Mouse (Mus musculus) lung, adult 2 months (tissue): ENCODE data around the gene Ralgps2. TPM values are rescaled to one million over a fixed set of nuclear protein-coding genes. Genes with fewer than 3 reads are reported as not detected.

Source experiments
- DNase-seq: peaks from one replicate; pipeline ENCODE4 v3.0.0; 2022
- H3K4me1 ChIP-seq: fragments of 200-500 bp; 2 replicates; pipeline ENCODE4 v1.6.1; 2011; ENCODE audit warnings: low read length; ENCODE audit not compliant: control insufficient read depth, insufficient read depth
- H3K4me3 ChIP-seq: fragments of 200-500 bp; replicated peaks from 2 replicates; pipeline ENCODE3; 2011; ENCODE audit warnings: low read depth, mild to moderate bottlenecking, control low read depth, low read length; ENCODE audit errors: extremely low read depth
- CTCF ChIP-seq: fragments of 200-500 bp; IDR thresholded peaks from 2 replicates; pipeline ENCODE4 v1.5.1; 2011; ENCODE audit warnings: mild to moderate bottlenecking, low read length, control low read depth; ENCODE audit not compliant: insufficient read depth
- POLR2A ChIP-seq: fragments of 200-500 bp; IDR thresholded peaks from 2 replicates; pipeline ENCODE4 v1.6.1; 2011; ENCODE audit warnings: low read depth, mild to moderate bottlenecking, control low read depth, low read length, borderline replicate concordance; ENCODE audit errors: extremely low read depth
- WGBS: fragments of 180-500 bp; shearing (Covaris S2); methylation state at CpG from one replicate; pipeline ENCODE4 v1.1.7; 2018; 5-methylcytosine and 5-hydroxymethylcytosine counted together
- polyA plus RNA-seq: library from polyadenylated mRNA; depleted of rRNA; stranded (reverse); fragments of >200 nt; gene quantifications from 2 replicates; pipeline ENCODE4 v1.2.3, GENCODE M21; 2012

Ralgps2 gene
- polyA plus RNA-seq, 1 experiment, result 7.0 TPM

DNA sequence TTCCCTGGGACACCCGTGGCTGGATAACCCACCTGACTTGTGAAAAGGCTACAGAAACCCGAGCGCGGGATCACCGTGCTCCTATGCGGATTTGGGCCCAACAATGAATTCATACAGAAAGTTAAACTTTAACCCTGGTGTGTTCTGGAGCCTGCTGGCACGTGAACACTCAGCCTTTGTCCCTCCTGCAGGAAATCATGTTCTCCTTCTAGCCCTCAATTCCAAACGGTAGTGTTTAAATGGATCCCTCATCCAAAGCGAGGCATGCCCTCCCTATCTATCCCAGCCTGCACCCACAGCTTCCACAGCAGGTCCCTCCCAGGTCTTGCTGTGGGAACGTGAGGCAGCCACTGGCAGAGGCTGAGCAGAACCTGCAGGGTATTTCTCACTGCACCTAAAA, 131.1 kb downstream of the Ralgps2 start:
- 60% methylated on average over 10 of the region's 10 CpGs for WGBS
- no peak for TF ChIP-seq POLR2A
- TF ChIP-seq CTCF, result no peak
- Histone ChIP-seq H3K4me1 (no peaks in the 10 kb centered on the region), H3K4me3 (no peak overlapping the region)
- no peak for DNase-seq

DNA sequence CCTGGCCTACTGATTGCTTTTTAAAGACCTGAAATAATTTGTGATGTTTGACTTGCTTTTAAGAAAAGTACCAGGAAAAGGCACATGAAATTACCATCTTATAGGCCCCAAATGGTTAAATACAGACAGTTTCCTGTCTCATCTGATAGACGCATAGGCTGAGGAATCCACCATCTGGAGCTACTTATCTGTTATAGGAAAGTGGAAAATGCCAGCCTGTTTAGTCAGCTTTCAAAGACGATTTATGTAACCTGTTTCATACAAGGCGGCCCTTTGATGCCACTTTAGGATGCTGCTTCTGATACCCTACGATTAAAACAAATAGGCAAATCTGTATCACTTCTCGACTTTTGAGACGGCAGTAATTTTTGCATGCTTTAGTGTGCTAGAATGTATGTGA, 138.2 kb downstream of the Ralgps2 start:
- no peaks in the 10 kb centered on the region for H3K4me1 ChIP-seq
- TF ChIP-seq CTCF (no peak), POLR2A (no peak)
- 78% methylated on average over 6 of the region's 6 CpGs for WGBS
- DNase-seq, result no peak
- H3K4me3 ChIP-seq, result no peak overlapping the region

DNA sequence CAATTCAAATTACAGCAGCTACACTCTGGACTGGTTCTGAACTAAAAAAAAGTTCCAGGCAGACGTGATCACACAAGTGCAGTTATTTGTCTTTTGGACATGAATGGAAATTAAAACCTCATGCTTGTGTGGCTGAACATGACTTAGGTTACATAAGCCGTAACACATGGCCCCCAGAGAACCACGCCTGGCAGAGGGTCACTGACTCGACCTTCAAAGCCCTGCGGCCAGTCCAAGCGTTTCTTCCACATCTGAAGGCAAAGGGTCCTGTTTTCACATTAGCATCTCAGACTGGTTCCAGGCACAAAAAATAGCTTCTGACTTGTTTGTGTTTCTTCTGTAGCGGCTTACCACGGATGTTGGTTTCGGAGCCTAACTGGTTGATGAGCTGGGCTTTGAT, 143.2 kb downstream of the Ralgps2 start:
- TF ChIP-seq CTCF (no peak), POLR2A (no peak)
- no peak overlapping the region for H3K4me3 ChIP-seq
- WGBS, result 73% methylated on average over 9 of the region's 9 CpGs
- H3K4me1 ChIP-seq, result no peaks in the 10 kb centered on the region
- DNase-seq, result no peak

DNA sequence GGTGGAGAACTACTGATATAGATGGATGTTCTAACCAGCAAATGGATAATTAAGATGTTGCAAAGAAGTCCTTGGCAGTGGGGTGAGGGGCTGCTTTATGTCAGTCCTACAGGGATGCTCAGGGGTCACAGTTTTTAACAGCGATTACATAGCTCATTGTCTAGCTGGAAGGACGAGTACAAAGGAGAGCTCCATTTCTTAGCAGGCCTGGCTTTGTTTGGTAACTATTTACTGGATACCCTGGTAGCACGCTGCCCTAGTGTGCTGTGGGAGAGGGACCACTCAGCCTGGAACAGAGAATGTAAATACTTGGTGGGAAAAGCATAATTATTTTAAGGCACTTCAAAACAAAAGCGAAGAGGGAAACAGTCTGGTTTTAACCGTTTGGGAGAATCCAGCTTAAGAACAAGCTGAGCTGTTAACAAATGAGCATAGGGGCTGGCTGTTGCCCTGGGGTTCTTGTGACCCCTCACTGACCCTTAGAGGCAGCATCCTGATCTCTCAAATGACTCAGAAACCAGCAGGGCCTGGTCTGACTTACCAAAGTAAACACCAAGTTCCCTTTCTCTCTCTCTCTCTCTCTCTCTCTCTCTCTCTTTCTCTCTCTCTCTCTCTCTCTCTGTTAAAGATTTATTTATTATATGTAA, 149.5 kb downstream of the Ralgps2 start:
- 54% methylated on average over 5 of the region's 5 CpGs for WGBS
- DNase-seq, result no peak
- no peaks in the 10 kb centered on the region for H3K4me1 ChIP-seq
- no peak overlapping the region for H3K4me3 ChIP-seq
- no peak for TF ChIP-seq POLR2A
- no peak for TF ChIP-seq CTCF

DNA sequence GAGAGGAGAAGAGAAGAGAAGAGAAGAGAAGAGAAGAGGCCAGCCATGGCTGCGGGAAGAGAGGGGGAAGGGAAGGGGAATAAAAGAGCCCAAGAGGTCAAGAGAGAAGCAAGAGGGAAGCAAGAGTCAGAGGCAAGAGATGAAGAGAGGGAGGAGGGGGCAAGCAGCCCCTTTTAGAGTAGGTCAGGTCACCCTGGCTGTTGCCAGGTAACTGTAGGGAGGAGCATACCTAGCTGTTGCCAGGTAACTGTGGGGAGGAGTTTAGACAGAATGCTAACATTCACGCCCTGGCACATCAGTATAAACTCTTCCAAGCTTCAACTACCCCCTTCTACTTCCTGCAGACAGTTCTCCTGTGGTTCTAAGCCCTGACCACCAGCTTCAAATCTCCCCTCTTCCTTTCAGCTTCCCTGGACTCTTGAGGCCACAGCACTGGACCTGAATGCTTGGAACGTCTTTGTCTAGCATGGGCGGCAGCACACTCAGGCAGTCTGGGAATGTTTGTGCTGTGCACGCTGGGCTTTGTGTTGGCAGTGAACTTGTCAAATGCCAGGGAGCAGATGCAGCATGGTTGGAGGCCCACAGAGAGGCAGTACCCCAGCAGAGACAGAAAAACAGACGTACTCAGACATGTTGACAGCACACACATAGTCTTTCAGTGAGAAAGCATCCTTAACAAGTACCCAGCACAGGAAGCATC, 152.1 kb downstream of the Ralgps2 start:
- no peak for DNase-seq
- Histone ChIP-seq H3K4me1 (no peaks in the 10 kb centered on the region), H3K4me3 (no peak overlapping the region)
- 43% methylated on average over 6 of the region's 6 CpGs for WGBS
- no peak for TF ChIP-seq CTCF
- TF ChIP-seq POLR2A, result no peak

DNA sequence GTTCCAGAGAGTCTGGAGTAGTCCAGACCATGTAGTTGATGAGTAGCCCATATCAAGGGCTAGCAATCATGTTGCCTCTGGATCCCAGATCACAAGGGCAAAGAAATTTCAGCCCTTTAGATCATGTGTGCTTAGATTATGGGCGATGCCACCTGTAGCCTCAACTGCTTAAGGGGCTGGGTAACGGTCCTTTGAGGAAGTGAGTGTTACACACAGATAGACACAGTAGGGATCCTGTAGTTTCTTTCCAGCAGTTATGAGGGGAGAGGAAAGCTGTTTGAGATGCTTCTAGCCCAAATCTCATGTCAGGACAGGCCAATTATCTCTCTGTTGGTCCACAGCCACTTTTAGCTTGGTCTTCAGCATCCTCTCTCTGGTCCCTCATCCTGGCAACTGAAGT, 153.4 kb downstream of the Ralgps2 start:
- no peaks in the 10 kb centered on the region for H3K4me1 ChIP-seq
- no peak for TF ChIP-seq POLR2A
- TF ChIP-seq CTCF, result no peak
- WGBS, result 72% methylated on average over 2 of the region's 2 CpGs
- H3K4me3 ChIP-seq, result no peak overlapping the region
- DNase-seq, result no peak

DNA sequence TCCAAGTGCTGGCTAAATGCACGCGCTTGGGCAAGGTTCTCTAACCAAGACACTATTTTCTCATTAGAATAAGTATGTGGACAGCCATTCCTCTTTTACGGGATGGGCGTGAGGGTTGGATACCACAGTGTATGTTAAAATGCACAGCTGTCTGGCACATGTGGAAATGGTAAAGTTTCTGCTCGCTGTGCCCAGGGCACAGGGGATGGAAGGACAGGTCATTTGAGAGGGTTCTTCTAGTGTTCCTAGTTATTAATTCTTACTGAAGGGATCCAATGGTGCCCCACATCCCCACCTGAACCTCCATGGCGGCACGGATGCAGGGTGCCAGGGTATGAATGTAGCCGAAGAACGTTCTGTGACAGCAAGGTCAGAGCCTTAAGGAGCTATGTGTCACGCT, 154.5 kb downstream of the Ralgps2 start:
- WGBS, result 91% methylated on average over 10 of the region's 10 CpGs

DNA sequence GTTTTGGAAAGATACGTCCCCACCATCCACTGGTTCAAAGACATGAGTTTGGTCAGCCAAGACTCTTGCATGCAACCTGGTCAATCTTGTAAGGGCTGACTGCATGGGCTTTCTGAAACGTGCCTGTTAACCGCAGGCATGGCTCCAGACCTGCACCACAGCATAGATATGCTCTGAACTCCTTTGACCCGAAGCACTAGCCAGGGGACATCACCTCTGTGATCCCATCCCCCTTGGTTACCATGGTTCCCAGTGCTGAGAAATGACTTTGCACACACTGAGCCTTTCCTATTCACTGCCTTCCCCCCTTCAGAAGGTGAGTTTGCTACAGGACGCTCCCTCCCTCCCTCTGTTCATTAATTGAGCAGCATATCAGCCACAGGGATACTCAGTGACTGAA, 155.3 kb downstream of the Ralgps2 start:
- no peak overlapping the region for H3K4me3 ChIP-seq
- 66% methylated on average over 5 of the region's 5 CpGs for WGBS
- H3K4me1 ChIP-seq, result no peaks in the 10 kb centered on the region
- DNase-seq, result no peak
- TF ChIP-seq CTCF (no peak), POLR2A (no peak)

More for the DNA sequence above, 154.5 kb downstream of the Ralgps2 start:
- no peak for DNase-seq
- no peaks in the 10 kb centered on the region for H3K4me1 ChIP-seq
- TF ChIP-seq POLR2A, result no peak
- TF ChIP-seq CTCF, result no peak
- H3K4me3 ChIP-seq, result no peak overlapping the region

DNA sequence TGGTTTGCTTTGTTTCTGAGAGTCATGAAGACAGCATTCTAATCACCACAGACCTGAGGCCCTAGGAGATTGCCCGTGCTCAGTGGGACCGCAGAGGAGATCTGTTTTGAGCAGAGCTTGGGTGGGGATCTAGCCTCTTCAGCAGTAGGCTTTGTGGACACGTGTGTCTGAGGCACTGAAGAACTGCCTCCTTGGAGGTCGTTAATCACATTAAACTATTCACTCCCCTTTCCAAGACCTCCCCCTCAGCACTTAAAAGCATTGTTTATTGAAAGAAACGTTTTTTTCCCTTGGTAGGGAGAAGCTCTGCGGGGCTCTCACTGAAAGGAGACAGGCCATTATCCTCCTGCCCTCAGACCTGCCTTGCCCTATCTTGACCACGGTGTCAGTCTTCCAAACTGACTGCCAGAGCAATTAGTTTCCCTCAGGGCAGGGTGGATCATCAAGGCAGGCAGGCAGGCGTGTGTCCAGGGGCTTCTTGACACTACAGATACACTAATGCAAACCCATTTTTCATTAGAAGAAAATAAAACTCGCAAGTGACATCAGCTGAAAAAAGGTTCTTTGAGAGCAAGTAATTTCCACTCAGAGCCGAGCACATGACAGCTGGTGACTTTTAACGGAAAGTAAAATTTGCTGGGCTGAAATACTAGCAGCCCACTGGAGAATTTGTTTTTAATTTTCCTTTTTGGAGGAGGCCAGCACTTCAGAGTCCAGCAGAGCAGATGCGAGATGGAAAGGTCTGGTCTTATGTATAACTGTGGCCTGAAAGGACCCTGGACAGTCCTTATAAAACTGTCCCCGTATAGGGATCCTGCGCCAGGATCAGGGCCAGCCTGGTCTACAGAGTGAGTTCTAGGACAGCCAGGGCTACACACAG, 157.2 kb downstream of the Ralgps2 start:
- no peak overlapping the region for H3K4me3 ChIP-seq
- no peak for DNase-seq
- no peak for TF ChIP-seq POLR2A
- TF ChIP-seq CTCF, result no peak
- 46% methylated on average over 14 of the region's 14 CpGs for WGBS
- no peaks in the 10 kb centered on the region for H3K4me1 ChIP-seq
